Comparison of ENCODE assay signal across 25 mouse cellular contexts in the genomic region with DNA sequence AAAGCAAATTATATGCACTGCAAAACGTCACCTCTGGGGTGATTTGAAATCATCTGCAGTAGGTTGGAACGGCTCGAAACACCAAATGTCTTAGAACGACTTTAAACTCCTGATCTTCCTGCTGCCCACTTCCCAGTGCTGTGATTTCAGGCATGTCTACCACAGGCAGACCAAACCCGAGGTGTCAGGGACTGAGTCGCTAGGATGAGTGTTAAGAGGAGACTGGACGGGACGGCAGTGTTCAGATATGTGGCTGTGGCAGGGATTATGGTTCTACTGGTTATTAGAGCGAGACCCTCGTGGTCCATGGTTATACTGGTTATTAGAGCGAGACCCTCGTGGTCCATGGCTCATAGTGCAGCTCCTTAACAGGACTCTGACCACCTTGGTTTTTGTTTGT. TPM values are rescaled to one million over a fixed set of nuclear protein-coding genes. Genes with fewer than 3 reads are reported as not detected.
DNase-seq lines count a peak whose midpoint lies in the region; ATAC-seq and TF ChIP-seq lines count a peak whose summit lies in the region.
"Had no signal": no experiment of that assay in that cellular context is flagged by ENCODE, and none has a peak within 500 bp of the region (broad histone marks: within the 10 kb centered on the region; RNA-seq: fewer than 3 reads in every experiment).

No protein-coding gene starts in this region.

- peak; percentile 61 for DNase-seq in heart, embryonic 10.5 days (ENCODE audit: low spot score)
- peak; percentile 41 for DNase-seq in intestine, embryonic 14.5 days (ENCODE audit: low spot score)
- peak; percentile 81 for DNase-seq in midbrain, embryonic 11.5 days (ENCODE audit: low spot score, missing footprints)
- DNase-seq: adrenal gland, adult 2 months; adrenal gland, postnatal 10 days; adrenal gland, postnatal 25 days; cerebellum, adult 11 months; cerebellum, adult 18-20 months; cerebellum, adult 8-10 months; cerebellum, adult 9-11 months; cerebellum, postnatal 14 days; cerebellum, postnatal 36 days; embryo, embryonic 11 days had no signal

- H3K4me3 ChIP-seq in heart, embryonic 10.5 days: no peak overlapping the region
- H3K4me3 ChIP-seq in heart, embryonic 12.5 days: no peak overlapping the region
- H3K4me3 ChIP-seq in intestine, embryonic 14.5 days (ENCODE audit: low read depth, low read length): no peak overlapping the region
- H3K4me3 ChIP-seq in intestine, postnatal 0 days (ENCODE audit: low read depth, low read length): no peak overlapping the region
- no peak overlapping the region for H3K4me3 ChIP-seq in midbrain, embryonic 11.5 days (ENCODE audit: low read depth, low read length)
- H3K4me3 ChIP-seq in midbrain, embryonic 13.5 days (replicated peaks): no peak overlapping the region
- H3K4me3 ChIP-seq: embryonic facial prominence, embryonic 13.5 days; embryonic facial prominence, embryonic 15.5 days; erythroblast, embryonic 14.5 days; forebrain, embryonic 10.5 days; forebrain, embryonic 12.5 days had no signal

- no peaks in the 10 kb centered on the region for H3K9me3 ChIP-seq in heart, embryonic 10.5 days
- H3K9me3 ChIP-seq in heart, embryonic 12.5 days (replicated peaks): 0 out of 2 replicates have a peak, but pooled peaks cover 2% of the 10 kb centered on the region
- H3K9me3 ChIP-seq in intestine, embryonic 14.5 days (ENCODE audit: control insufficient read depth, low read length): no peaks in the 10 kb centered on the region
- H3K9me3 ChIP-seq in intestine, postnatal 0 days (ENCODE audit: control insufficient read depth): no peaks in the 10 kb centered on the region
- H3K9me3 ChIP-seq in midbrain, embryonic 11.5 days (ENCODE audit: control insufficient read depth, low read length): no peaks in the 10 kb centered on the region
- no peaks in the 10 kb centered on the region for H3K9me3 ChIP-seq in midbrain, embryonic 13.5 days
- H3K9me3 ChIP-seq: embryonic facial prominence, embryonic 13.5 days; embryonic facial prominence, embryonic 15.5 days; forebrain, embryonic 10.5 days; forebrain, embryonic 12.5 days had no signal

- no peak overlapping the region for H3K27ac ChIP-seq in heart, embryonic 10.5 days
- no peak overlapping the region for H3K27ac ChIP-seq in heart, embryonic 12.5 days (ENCODE audit: poor library complexity, severe bottlenecking)
- H3K27ac ChIP-seq in intestine, embryonic 14.5 days (ENCODE audit: low read depth): no peak overlapping the region
- H3K27ac ChIP-seq in intestine, postnatal 0 days (ENCODE audit: low read depth, low read length): no peak overlapping the region
- H3K27ac ChIP-seq in midbrain, embryonic 11.5 days (ENCODE audit: low read depth, low read length): no peak overlapping the region
- no peak overlapping the region for H3K27ac ChIP-seq in midbrain, embryonic 13.5 days
- H3K27ac ChIP-seq: embryonic facial prominence, embryonic 13.5 days; embryonic facial prominence, embryonic 15.5 days; forebrain, embryonic 10.5 days; forebrain, embryonic 12.5 days had no signal

- TF ChIP-seq CTCF in intestine, postnatal 0 days (IDR thresholded peaks at IDR 0.05; ENCODE audit: low read depth): no peak

- H3K27me3 ChIP-seq in heart, embryonic 10.5 days (ENCODE audit: insufficient read depth, poor library complexity, severe bottlenecking): peaks cover 74% of the 10 kb centered on the region
- peaks cover 61% of the 10 kb centered on the region for H3K27me3 ChIP-seq in heart, embryonic 12.5 days (replicated peaks)
- H3K27me3 ChIP-seq in intestine, embryonic 14.5 days (replicated peaks; ENCODE audit: control insufficient read depth, insufficient read depth, low read length): peaks cover 53% of the 10 kb centered on the region
- H3K27me3 ChIP-seq in intestine, postnatal 0 days (replicated peaks; ENCODE audit: control insufficient read depth, insufficient read depth, low read length): peaks cover 48% of the 10 kb centered on the region
- H3K27me3 ChIP-seq in midbrain, embryonic 11.5 days (ENCODE audit: control insufficient read depth, insufficient read depth, low read length): peaks cover 21% of the 10 kb centered on the region
- peaks cover 23% of the 10 kb centered on the region for H3K27me3 ChIP-seq in midbrain, embryonic 13.5 days

- no peak for ATAC-seq in heart, embryonic 12.5 days (ENCODE audit: insufficient number of reproducible peaks, low FRiP score)
- ATAC-seq in intestine, embryonic 14.5 days (replicated peaks; ENCODE audit: low FRiP score, low TSS enrichment, low read depth): no peak
- no peak for ATAC-seq in intestine, postnatal 0 days
- no peak for ATAC-seq in midbrain, embryonic 11.5 days (ENCODE audit: low FRiP score)
- no peak for ATAC-seq in midbrain, embryonic 13.5 days
- ATAC-seq: forebrain, embryonic 14.5 days had no signal

- H3K4me2 ChIP-seq in heart, embryonic 12.5 days: no peak overlapping the region
- no peak overlapping the region for H3K4me2 ChIP-seq in intestine, embryonic 14.5 days (ENCODE audit: low read length)
- H3K4me2 ChIP-seq in intestine, postnatal 0 days (replicated peaks; ENCODE audit: low read depth): no peak overlapping the region
- no peak overlapping the region for H3K4me2 ChIP-seq in midbrain, embryonic 11.5 days
- H3K4me2 ChIP-seq in midbrain, embryonic 13.5 days (replicated peaks): no peak overlapping the region
- H3K4me2 ChIP-seq: embryonic facial prominence, embryonic 13.5 days; embryonic facial prominence, embryonic 15.5 days; forebrain, embryonic 12.5 days had no signal

- 80% methylated on average over 12 of the region's 12 CpGs for WGBS in heart, embryonic 10.5 days
- WGBS in heart, embryonic 12.5 days: 74% methylated on average over 12 of the region's 12 CpGs
- 78% methylated on average over 12 of the region's 12 CpGs for WGBS in intestine, embryonic 14.5 days
- 82% methylated on average over 12 of the region's 12 CpGs for WGBS in intestine, postnatal 0 days
- 84% methylated on average over 12 of the region's 12 CpGs for WGBS in midbrain, embryonic 11.5 days
- whole genome bisulfite sequencing in midbrain, embryonic 13.5 days: 86% methylated on average over 12 of the region's 12 CpGs

- H3K36me3 ChIP-seq in heart, embryonic 10.5 days: no peaks in the 10 kb centered on the region
- H3K36me3 ChIP-seq in heart, embryonic 12.5 days: no peaks in the 10 kb centered on the region
- no peaks in the 10 kb centered on the region for H3K36me3 ChIP-seq in intestine, embryonic 14.5 days (ENCODE audit: control insufficient read depth, insufficient read depth, low read length)
- H3K36me3 ChIP-seq in intestine, postnatal 0 days (ENCODE audit: control insufficient read depth, insufficient read depth): no peaks in the 10 kb centered on the region
- no peaks in the 10 kb centered on the region for H3K36me3 ChIP-seq in midbrain, embryonic 11.5 days (ENCODE audit: control insufficient read depth, insufficient read depth, low read length)
- no peaks in the 10 kb centered on the region for H3K36me3 ChIP-seq in midbrain, embryonic 13.5 days
- H3K36me3 ChIP-seq: embryonic facial prominence, embryonic 13.5 days; embryonic facial prominence, embryonic 15.5 days; forebrain, embryonic 10.5 days; forebrain, embryonic 12.5 days had no signal

- H3K4me1 ChIP-seq in heart, embryonic 10.5 days: peaks cover 14% of the 10 kb centered on the region
- 0 out of 2 replicates have a peak, but pooled peaks cover 4% of the 10 kb centered on the region for H3K4me1 ChIP-seq in heart, embryonic 12.5 days (replicated peaks)
- H3K4me1 ChIP-seq in intestine, embryonic 14.5 days (replicated peaks; ENCODE audit: control insufficient read depth, insufficient read depth, low read length): peaks cover 8% of the 10 kb centered on the region; the same call in 1 of the 2 replicates
- H3K4me1 ChIP-seq in intestine, postnatal 0 days (replicated peaks; ENCODE audit: control insufficient read depth, insufficient read depth, low read length): 0 out of 2 replicates have a peak, but pooled peaks cover 4% of the 10 kb centered on the region
- peaks cover 3% of the 10 kb centered on the region; the same call in 1 of the 2 replicates for H3K4me1 ChIP-seq in midbrain, embryonic 11.5 days (ENCODE audit: control insufficient read depth, insufficient read depth, low read length)
- H3K4me1 ChIP-seq in midbrain, embryonic 13.5 days (replicated peaks): peaks cover 12% of the 10 kb centered on the region

- no peak overlapping the region for H3K9ac ChIP-seq in heart, embryonic 12.5 days
- H3K9ac ChIP-seq in intestine, embryonic 14.5 days (ENCODE audit: low read length): no peak overlapping the region
- no peak overlapping the region for H3K9ac ChIP-seq in intestine, postnatal 0 days (ENCODE audit: low read depth, low read length)
- H3K9ac ChIP-seq in midbrain, embryonic 11.5 days (ENCODE audit: low read length): no peak overlapping the region
- H3K9ac ChIP-seq in midbrain, embryonic 13.5 days (replicated peaks): no peak overlapping the region
- H3K9ac ChIP-seq: embryonic facial prominence, embryonic 13.5 days; embryonic facial prominence, embryonic 15.5 days; forebrain, embryonic 12.5 days had no signal

RNA-seq across cellular contexts. Expression of gene Phf24, which starts 1.1 kb away (rescaled TPM):
- 1.5 and 2.8 TPM in 2 replicates for polyA plus RNA-seq in heart, embryonic 10.5 days (2016; fragmentation: Nextera tagmentation; extraction: Ambion mirVana)
- polyA plus RNA-seq in heart, embryonic 12.5 days (2016; fragmentation: Nextera tagmentation; extraction: Ambion mirVana): 3.4 and 3.9 TPM in 2 replicates
- polyA plus RNA-seq in intestine, embryonic 14.5 days (2014; fragmentation: Nextera tagmentation; extraction: Ambion mirVana): 1.6 and 1.9 TPM in 2 replicates
- polyA plus RNA-seq in intestine, postnatal 0 days (2015; fragmentation: Nextera tagmentation; extraction: Ambion mirVana): 0.73 and 1.0 TPM in 2 replicates
- polyA plus RNA-seq in midbrain, embryonic 11.5 days (2014; fragmentation: Nextera tagmentation; extraction: Ambion mirVana): 2.2 and 2.9 TPM in 2 replicates
- 14.8 and 15.2 TPM in 2 replicates for polyA plus RNA-seq in midbrain, embryonic 13.5 days (2015; fragmentation: Nextera tagmentation; extraction: Ambion mirVana)
- polyA plus RNA-seq: C2C12; erythroblast, embryonic 14.5 days had no signal

RNA-seq across cellular contexts. Expression of gene Dnajb5, which starts 34.3 kb away (rescaled TPM):
- 11.4 and 12.3 TPM in 2 replicates for polyA plus RNA-seq in heart, embryonic 10.5 days (2016; fragmentation: Nextera tagmentation; extraction: Ambion mirVana)
- polyA plus RNA-seq in heart, embryonic 12.5 days (2016; fragmentation: Nextera tagmentation; extraction: Ambion mirVana): 15.6 and 17.7 TPM in 2 replicates
- 7.3 and 7.4 TPM in 2 replicates for polyA plus RNA-seq in intestine, embryonic 14.5 days (2014; fragmentation: Nextera tagmentation; extraction: Ambion mirVana)
- polyA plus RNA-seq in intestine, postnatal 0 days (2015; fragmentation: Nextera tagmentation; extraction: Ambion mirVana): 7.5 and 8.8 TPM in 2 replicates
- 17.6 and 22.3 TPM in 2 replicates for polyA plus RNA-seq in midbrain, embryonic 11.5 days (2014; fragmentation: Nextera tagmentation; extraction: Ambion mirVana)
- polyA plus RNA-seq in midbrain, embryonic 13.5 days (2015; fragmentation: Nextera tagmentation; extraction: Ambion mirVana): 45.9 and 58.2 TPM in 2 replicates
- polyA plus RNA-seq: erythroblast, embryonic 14.5 days had no signal

RNA-seq across cellular contexts. Expression of gene Fam205c, which starts 41.3 kb away (rescaled TPM):
- 0.16 and 0.24 TPM in 2 replicates for polyA plus RNA-seq in heart, embryonic 10.5 days (2016; fragmentation: Nextera tagmentation; extraction: Ambion mirVana)
- polyA plus RNA-seq in heart, embryonic 12.5 days (2016; fragmentation: Nextera tagmentation; extraction: Ambion mirVana): 0.37 and 0.60 TPM in 2 replicates
- polyA plus RNA-seq in intestine, embryonic 14.5 days (2014; fragmentation: Nextera tagmentation; extraction: Ambion mirVana): 0.43 and 0.81 TPM in 2 replicates
- polyA plus RNA-seq in intestine, postnatal 0 days (2015; fragmentation: Nextera tagmentation; extraction: Ambion mirVana): 0.16 TPM in 1 of 2 replicates, not detected in the other
- polyA plus RNA-seq in midbrain, embryonic 11.5 days (2014; fragmentation: Nextera tagmentation; extraction: Ambion mirVana): 0.40 and 0.87 TPM in 2 replicates
- polyA plus RNA-seq in midbrain, embryonic 13.5 days (2015; fragmentation: Nextera tagmentation; extraction: Ambion mirVana): 1.2 and 1.7 TPM in 2 replicates
- polyA plus RNA-seq: adrenal gland, adult 2 months; brain, embryonic 14.5 days; C2C12; embryonic facial prominence, embryonic 11.5 days; erythroblast, embryonic 14.5 days had no signal

RNA-seq across cellular contexts. Expression of gene 1700022I11Rik, which starts 54.1 kb away (rescaled TPM):
- 0.25 and 0.70 TPM in 2 replicates for polyA plus RNA-seq in heart, embryonic 10.5 days (2016; fragmentation: Nextera tagmentation; extraction: Ambion mirVana)
- polyA plus RNA-seq in heart, embryonic 12.5 days (2016; fragmentation: Nextera tagmentation; extraction: Ambion mirVana): 0.23 and 0.49 TPM in 2 replicates
- polyA plus RNA-seq in intestine, embryonic 14.5 days (2014; fragmentation: Nextera tagmentation; extraction: Ambion mirVana): 0.44 and 0.97 TPM in 2 replicates
- 0.43 TPM in 1 of 2 replicates, not detected in the other for polyA plus RNA-seq in intestine, postnatal 0 days (2015; fragmentation: Nextera tagmentation; extraction: Ambion mirVana)
- 0.52 and 0.60 TPM in 2 replicates for polyA plus RNA-seq in midbrain, embryonic 11.5 days (2014; fragmentation: Nextera tagmentation; extraction: Ambion mirVana)
- polyA plus RNA-seq in midbrain, embryonic 13.5 days (2015; fragmentation: Nextera tagmentation; extraction: Ambion mirVana): 0.49 and 0.50 TPM in 2 replicates
- polyA plus RNA-seq: adrenal gland, adult 2 months; brain, embryonic 14.5 days; erythroblast, embryonic 14.5 days had no signal

RNA-seq across cellular contexts. Expression of gene Gm12394, which starts 58.7 kb away (rescaled TPM):
- 0.09 and 0.19 TPM in 2 replicates for polyA plus RNA-seq in heart, embryonic 10.5 days (2016; fragmentation: Nextera tagmentation; extraction: Ambion mirVana)
- 0.11 TPM in 1 of 2 replicates, not detected in the other for polyA plus RNA-seq in heart, embryonic 12.5 days (2016; fragmentation: Nextera tagmentation; extraction: Ambion mirVana)
- polyA plus RNA-seq in intestine, embryonic 14.5 days (2014; fragmentation: Nextera tagmentation; extraction: Ambion mirVana): 0.14 TPM in 1 of 2 replicates, not detected in the other
- polyA plus RNA-seq in intestine, postnatal 0 days (2015; fragmentation: Nextera tagmentation; extraction: Ambion mirVana): 0.05 and 0.12 TPM in 2 replicates
- polyA plus RNA-seq in midbrain, embryonic 11.5 days (2014; fragmentation: Nextera tagmentation; extraction: Ambion mirVana): 0.57 and 0.66 TPM in 2 replicates
- 0.35 and 0.43 TPM in 2 replicates for polyA plus RNA-seq in midbrain, embryonic 13.5 days (2015; fragmentation: Nextera tagmentation; extraction: Ambion mirVana)
- polyA plus RNA-seq: adrenal gland, adult 2 months; C2C12; erythroblast, embryonic 14.5 days had no signal
